Mouse (Mus musculus) heart, adult 18-20 months (tissue): ENCODE results near the gene Map1b. TPM values are rescaled to one million over a fixed set of nuclear protein-coding genes. Genes with fewer than 3 reads are reported as not detected.
A peak's percentile ranks its signal among the peaks of the same experiment; 100 is the strongest.

ENCODE experiments used
- DNase-seq, 2 experiments: peaks; one replicate each; pipeline ENCODE4 v3.0.0; 2021 to 2022; ENCODE audit warnings: mixed read lengths in 1 of 2
- total RNA-seq, 2 experiments: library from RNA; stranded (reverse); gene quantifications; 2 replicates each; pipeline ENCODE4 v1.2.3; 2021

Gene Map1b
- total RNA-seq, 2 experiments from 2014 or later: 9.9 to 10.8 TPM

GRCm38 (mm10) chr13:99410611-99411515, 105.5 kb downstream of the Map1b start:
- DNase-seq: no peak

- DNase-seq: no peak
Measured at GRCm38 (mm10) chr13:99409216-99409615, 107.1 kb downstream of the Map1b start.

GRCm38 (mm10) chr13:99399373-99399772, 117.0 kb downstream of the Map1b start:
- DNase-seq: no peak

- peak; percentile 58 to 62 for DNase-seq
Measured at GRCm38 (mm10) chr13:99398149-99398701, 118.1 kb downstream of the Map1b start.

GRCm38 (mm10) chr13:99397228-99397627, 119.1 kb downstream of the Map1b start:
- no peak for DNase-seq

GRCm38 (mm10) chr13:99395531-99395930, 120.8 kb downstream of the Map1b start:
- no peak for DNase-seq

GRCm38 (mm10) chr13:99394694-99395093, 121.6 kb downstream of the Map1b start:
- peak in 1 of 2 experiments; percentile 31 for DNase-seq

- no peak for DNase-seq
Measured at GRCm38 (mm10) chr13:99393128-99393527, 123.2 kb downstream of the Map1b start.

GRCm38 (mm10) chr13:99391417-99391816, 124.9 kb downstream of the Map1b start:
- peak; percentile 64 to 74 for DNase-seq

- no peak for DNase-seq
Measured at GRCm38 (mm10) chr13:99387901-99388811, 128.2 kb downstream of the Map1b start.

- no peak for DNase-seq
Measured at GRCm38 (mm10) chr13:99386341-99386740, 130.0 kb downstream of the Map1b start.

- no peak for DNase-seq
Measured at GRCm38 (mm10) chr13:99385911-99386310, 130.4 kb downstream of the Map1b start.

- peak in 1 of 2 experiments; percentile 56 for DNase-seq
Measured at GRCm38 (mm10) chr13:99384555-99385203, 131.7 kb downstream of the Map1b start.

GRCm38 (mm10) chr13:99382373-99382772, 134.0 kb downstream of the Map1b start:
- DNase-seq: no peak

GRCm38 (mm10) chr13:99378223-99378622, 138.1 kb downstream of the Map1b start:
- DNase-seq: no peak

- DNase-seq: no peak
Measured at GRCm38 (mm10) chr13:99377055-99377454, 139.3 kb downstream of the Map1b start.

GRCm38 (mm10) chr13:99375550-99375949, 140.8 kb downstream of the Map1b start:
- peak; percentile 73 to 91 for DNase-seq

- DNase-seq: no peak
Measured at GRCm38 (mm10) chr13:99374191-99374590, 142.1 kb downstream of the Map1b start.

GRCm38 (mm10) chr13:99373684-99374083, 142.7 kb downstream of the Map1b start:
- no peak for DNase-seq
